In genomic region chr9:61914203-61914916, GRCm38 (mm10) we compare ENCODE assay signal across 8 mouse cellular contexts. TPM values are rescaled to one million over a fixed set of nuclear protein-coding genes. Genes with fewer than 3 reads are reported as not detected.
A peak's percentile ranks its signal among the peaks of the same experiment; 100 is the strongest.
DNase-seq lines count a peak whose midpoint lies in the region; ATAC-seq and TF ChIP-seq lines count a peak whose summit lies in the region.

Gene Rplp1 (minus strand): TSS chr9:61914542.

- peaks cover 16 to 39% of the 10 kb centered on the region in 2 experiments for H3K4me1 ChIP-seq in MEL (ENCODE audit: control insufficient read depth in 1 of 2, insufficient read depth in 2 of 2, low read length in 2 of 2)
- no peaks in the 10 kb centered on the region for H3K4me1 ChIP-seq in cerebellum, adult 2 months (ENCODE audit: control insufficient read depth, insufficient read depth, low read length)
- peaks cover 6% of the 10 kb centered on the region for H3K4me1 ChIP-seq in forebrain, postnatal 0 days (ENCODE audit: insufficient read depth)
- peaks cover 18% of the 10 kb centered on the region for H3K4me1 ChIP-seq in lung, embryonic 15.5 days

- peak within 1 kb of the TSS; percentile 74 to 97 for H3K4me3 ChIP-seq in MEL (ENCODE audit: control insufficient read depth in 1 of 2, insufficient read depth in 1 of 2, low read depth in 2 of 2, low read length in 2 of 2)
- peak within 1 kb of the TSS; percentile 92 for H3K4me3 ChIP-seq in cerebellum, adult 2 months (replicated peaks; ENCODE audit: insufficient read depth, low read depth, low read length)
- peak within 1 kb of the TSS; percentile 78 for H3K4me3 ChIP-seq in forebrain, postnatal 0 days (ENCODE audit: low read depth, low read length)
- H3K4me3 ChIP-seq in lung, embryonic 15.5 days, result peak within 1 kb of the TSS; percentile 85

- TF ChIP-seq RAD21 in MEL (IDR thresholded peaks at IDR 0.05; ENCODE audit: low read depth, low read length), result no peak

- peak within 1 kb of the TSS; percentile 71 for H3K4me2 ChIP-seq in forebrain, postnatal 0 days (ENCODE audit: low read depth)
- H3K4me2 ChIP-seq in lung, embryonic 15.5 days, result peak within 1 kb of the TSS; percentile 82

- H3K27ac ChIP-seq in MEL (ENCODE audit: control insufficient read depth, low read depth, low read length), result peak within 1 kb of the TSS; percentile 97
- H3K27ac ChIP-seq in cerebellum, adult 2 months (ENCODE audit: insufficient read depth, low read length), result peak within 1 kb of the TSS; percentile 68
- H3K27ac ChIP-seq in forebrain, postnatal 0 days (ENCODE audit: low read depth, low read length), result peak within 1 kb of the TSS; percentile 93
- peak within 1 kb of the TSS; percentile 98 for H3K27ac ChIP-seq in lung, embryonic 15.5 days

- no peaks in the 10 kb centered on the region for H3K27me3 ChIP-seq in MEL (ENCODE audit: control insufficient read depth in 1 of 2, insufficient read depth in 2 of 2, low read length in 2 of 2)
- no peaks in the 10 kb centered on the region for H3K27me3 ChIP-seq in cerebellum, adult 2 months (ENCODE audit: control insufficient read depth, insufficient read depth, low read length)
- no peaks in the 10 kb centered on the region for H3K27me3 ChIP-seq in forebrain, postnatal 0 days (ENCODE audit: insufficient read depth, low read length)
- H3K27me3 ChIP-seq in lung, embryonic 15.5 days, result no peaks in the 10 kb centered on the region

- peak; percentile 94 to 98 for TF ChIP-seq POLR2A in MEL (IDR thresholded peaks at IDR 0.05; ENCODE audit: control insufficient read depth in 1 of 2, insufficient read depth in 1 of 2, low read depth in 1 of 2, low read length in 2 of 2, poor library complexity in 1 of 2)
- TF ChIP-seq POLR2A in cerebellum, adult 2 months (IDR thresholded peaks at IDR 0.05; ENCODE audit: borderline replicate concordance, insufficient read depth, low read length), result peak; percentile 91

- no peak for TF ChIP-seq CTCF in MEL (IDR thresholded peaks at IDR 0.05 in 2 of 3, conservative IDR thresholded peaks at IDR 0.05 in 1 of 3; ENCODE audit: control insufficient read depth in 1 of 3, insufficient read depth in 1 of 3, low read depth in 2 of 3, low read length in 3 of 3, poor library complexity in 1 of 3, severe bottlenecking in 1 of 3)
- no peak for TF ChIP-seq CTCF in cerebellum, adult 2 months (IDR thresholded peaks at IDR 0.05; ENCODE audit: borderline replicate concordance, insufficient read depth, low read depth, low read length)
- no peak for TF ChIP-seq CTCF in forebrain, postnatal 0 days (IDR thresholded peaks at IDR 0.05; ENCODE audit: low read depth)

- ATAC-seq in forebrain, postnatal 0 days, result peak; percentile 98
- peak; percentile 96 for ATAC-seq in lung, embryonic 15.5 days (ENCODE audit: borderline replicate concordance, extremely low read depth, low FRiP score, low TSS enrichment)

- peaks cover 8 to 46% of the 10 kb centered on the region in 2 experiments for H3K36me3 ChIP-seq in MEL (ENCODE audit: control insufficient read depth in 1 of 2, insufficient read depth in 2 of 2, low read length in 2 of 2)
- peaks cover 24% of the 10 kb centered on the region for H3K36me3 ChIP-seq in forebrain, postnatal 0 days (ENCODE audit: insufficient read depth)
- peaks cover 47% of the 10 kb centered on the region for H3K36me3 ChIP-seq in lung, embryonic 15.5 days

- H3K9ac ChIP-seq in MEL (ENCODE audit: control insufficient read depth, low read depth, low read length, poor library complexity, severe bottlenecking), result peak within 1 kb of the TSS; percentile 97
- peak within 1 kb of the TSS; percentile 75 for H3K9ac ChIP-seq in forebrain, postnatal 0 days
- H3K9ac ChIP-seq in lung, embryonic 15.5 days, result peak within 1 kb of the TSS; percentile 82

- peaks cover 21% of the 10 kb centered on the region for H3K79me2 ChIP-seq in MEL (ENCODE audit: control insufficient read depth, insufficient read depth, low read length, poor library complexity)

- under 1% methylated on average over 70 of the region's 70 CpGs for WGBS in cerebellum, adult 2 months
- WGBS in forebrain, postnatal 0 days, result 2% methylated on average over 63 of the region's 70 CpGs
- under 1% methylated on average over 70 of the region's 70 CpGs for WGBS in lung, embryonic 15.5 days

- H3K9me3 ChIP-seq in MEL (replicated peaks; ENCODE audit: insufficient read depth, low read length), result no peaks in the 10 kb centered on the region
- no peaks in the 10 kb centered on the region for H3K9me3 ChIP-seq in forebrain, postnatal 0 days (ENCODE audit: low read length)
- H3K9me3 ChIP-seq in lung, embryonic 15.5 days, result no peaks in the 10 kb centered on the region

- no peak; a peak in 1 of 4 replicates for TF ChIP-seq EP300 in MEL (IDR thresholded peaks at IDR 0.05; ENCODE audit: low read depth in 1 of 2, low read length in 2 of 2)

- DNase-seq in MEL (ENCODE audit: low read depth, low spot score), result peak; percentile 98
- DNase-seq in cerebellum, adult 2 months, result peak; percentile 97
- peak; percentile 98 for DNase-seq in forebrain, postnatal 0 days
- peak; percentile 96 for DNase-seq in heart, postnatal 4 days
- DNase-seq in layer of hippocampus, adult 8-10 months (ENCODE audit: low spot score in 2 of 2), result peak; percentile 96 to 97
- DNase-seq in ovary, adult 18-20 months (ENCODE audit: low spot score), result peak; percentile 95
- DNase-seq in thymus, postnatal 0 days (ENCODE audit: low spot score), result peak; percentile 98

TF ChIP-seq in MEL, 35 proteins besides CTCF, POLR2A, EP300 and RAD21:
- TF ChIP-seq E2F4 (IDR thresholded peaks at IDR 0.05; ENCODE audit: borderline replicate concordance, low read depth, low read length), result no peak
- peak; percentile 94 for TF ChIP-seq POLR2AphosphoS2 (IDR thresholded peaks at IDR 0.05; ENCODE audit: low read length)
- TF ChIP-seq SMC3 (IDR thresholded peaks at IDR 0.05; ENCODE audit: low read depth, low read length), result no peak
- TF ChIP-seq TAL1 (IDR thresholded peaks at IDR 0.05; ENCODE audit: low read length), result peak; percentile 28
- TF ChIP-seq ELF1 (IDR thresholded peaks at IDR 0.05; ENCODE audit: low read depth, low read length), result peak; percentile 90
- TF ChIP-seq MXI1 (IDR thresholded peaks at IDR 0.05; ENCODE audit: low read depth, low read length), result peak; percentile 93
- no peak; the same call in 1 of the 2 replicates for TF ChIP-seq BHLHE40 (IDR thresholded peaks at IDR 0.05; ENCODE audit: borderline replicate concordance, low read depth, low read length)
- TF ChIP-seq MYC (IDR thresholded peaks at IDR 0.05; ENCODE audit: low read depth, low read length), result peak; percentile 89
- peak; percentile 88 for TF ChIP-seq HCFC1 (IDR thresholded peaks at IDR 0.05; ENCODE audit: low read depth, low read length)
- TF ChIP-seq CHD1 (IDR thresholded peaks at IDR 0.05; ENCODE audit: low read depth, low read length), result no peak
- TF ChIP-seq MYB (IDR thresholded peaks at IDR 0.05; ENCODE audit: low read depth, low read length), result no peak
- TF ChIP-seq ZMIZ1 (IDR thresholded peaks at IDR 0.05; ENCODE audit: low read depth, low read length), result peak; percentile 98
- peak; percentile 97 for TF ChIP-seq POLR2AphosphoS5 (IDR thresholded peaks at IDR 0.05; ENCODE audit: borderline replicate concordance, low read depth, low read length)
- peak; percentile 93 for TF ChIP-seq USF1 (IDR thresholded peaks at IDR 0.05; ENCODE audit: low read depth, low read length)
- TF ChIP-seq USF2 (IDR thresholded peaks at IDR 0.05; ENCODE audit: borderline replicate concordance in 1 of 2, insufficient read depth in 1 of 2, low read depth in 1 of 2, low read length in 2 of 2), result peak in 1 of 2 experiments; percentile 69; a peak in 2 of 4 replicates
- peak; percentile 46 for TF ChIP-seq RCOR1 (IDR thresholded peaks at IDR 0.05; ENCODE audit: low read depth, low read length)
- peak; percentile 97 for TF ChIP-seq TBP (IDR thresholded peaks at IDR 0.05; ENCODE audit: low read depth, low read length)
- peak; percentile 92 for TF ChIP-seq MAX (IDR thresholded peaks at IDR 0.05; ENCODE audit: low read length)
- TF ChIP-seq MAZ (IDR thresholded peaks at IDR 0.05; ENCODE audit: low read depth, low read length), result no peak
- peak; percentile 68 for TF ChIP-seq NRF1 (IDR thresholded peaks at IDR 0.05; ENCODE audit: insufficient read depth, low read depth, low read length, poor library complexity, severe bottlenecking)
- no peak for TF ChIP-seq ZC3H11A (IDR thresholded peaks at IDR 0.05; ENCODE audit: low read depth, low read length)
- peak; percentile 65; the same call in 1 of the 2 replicates for TF ChIP-seq ETS1 (IDR thresholded peaks at IDR 0.05; ENCODE audit: low read depth, low read length)
- TF ChIP-seq GATA1 (IDR thresholded peaks at IDR 0.05; ENCODE audit: low read depth, low read length), result peak; percentile 56; the same call in 1 of the 2 replicates
- no peak for TF ChIP-seq UBTF (IDR thresholded peaks at IDR 0.05; ENCODE audit: borderline replicate concordance, insufficient read depth, low read depth, low read length)
- no peak for TF ChIP-seq ZNF384 (IDR thresholded peaks at IDR 0.05; ENCODE audit: low read depth, low read length)
- TF ChIP-seq TCF12 (IDR thresholded peaks at IDR 0.05; ENCODE audit: low read depth, low read length), result peak; percentile 62
- TF ChIP-seq NELFE (IDR thresholded peaks at IDR 0.05; ENCODE audit: low read depth, low read length), result peak; percentile 98
- TF ChIP-seq SIN3A (IDR thresholded peaks at IDR 0.05; ENCODE audit: low read length), result peak; percentile 88
- no peak for TF ChIP-seq JUND (IDR thresholded peaks at IDR 0.05; ENCODE audit: low read depth, low read length)
- TF ChIP-seq KAT2A (conservative IDR thresholded peaks at IDR 0.05; ENCODE audit: low read depth, low read length), result peak; percentile 74

RNA-seq across cellular contexts. Expression of gene Rplp1, which starts in this region (rescaled TPM):
- 13,843 and 15,045 TPM in 2 replicates for total RNA-seq in MEL (2012; rRNA removed)
- 1,000 to 10,000 TPM in 1 of 2 experiments, not detected in 1; 9,058 TPM for polyA plus RNA-seq in MEL (2012; ENCODE audit: insufficient read depth in 1 of 2, insufficient read length in 2 of 2, low read depth in 1 of 2, low replicate concordance in 2 of 2, missing spikeins in 1 of 2)
- polyA plus RNA-seq in cerebellum, adult 2 months (2012; rRNA removed), result 2,556 and 2,566 TPM in 2 replicates
- total RNA-seq in forebrain, postnatal 0 days (2014; rRNA removed), result 3,281 and 3,879 TPM in 2 replicates
- 995 and 1,414 TPM in 2 replicates for polyA plus RNA-seq in forebrain, postnatal 0 days (2015; fragmentation: Nextera tagmentation; extraction: Ambion mirVana)
- total RNA-seq in heart, postnatal 4 days (2021), result 1,000 to 10,000 TPM; 1,924 to 1,989 TPM
- 1,000 to 10,000 TPM; 1,353 to 1,799 (median 1,659) TPM for total RNA-seq in layer of hippocampus, adult 8-10 months (2022)
- polyA plus RNA-seq in lung, embryonic 15.5 days (2015; fragmentation: Nextera tagmentation; extraction: Ambion mirVana), result 1,214 and 1,323 TPM in 2 replicates
- polyA plus RNA-seq in thymus, postnatal 0 days (2015; fragmentation: Nextera tagmentation; extraction: Ambion mirVana), result 2,029 and 2,097 TPM in 2 replicates

Comparison
In these comparisons a context has a peak if more than half of its experiments do, and no peak if none do; other contexts are left out.
1. Peak in every context shown above with its lines: DNase-seq, ATAC-seq, H3K4me3 ChIP-seq and H3K27ac ChIP-seq.